Mouse (Mus musculus): ENCODE data around the gene Meis2. TPM values are rescaled to one million over a fixed set of nuclear protein-coding genes. Genes with fewer than 3 reads are reported as not detected.

Gene Meis2
- polyA plus RNA-seq, 1 experiment from 2014 or later: 1.6 TPM

DNA sequence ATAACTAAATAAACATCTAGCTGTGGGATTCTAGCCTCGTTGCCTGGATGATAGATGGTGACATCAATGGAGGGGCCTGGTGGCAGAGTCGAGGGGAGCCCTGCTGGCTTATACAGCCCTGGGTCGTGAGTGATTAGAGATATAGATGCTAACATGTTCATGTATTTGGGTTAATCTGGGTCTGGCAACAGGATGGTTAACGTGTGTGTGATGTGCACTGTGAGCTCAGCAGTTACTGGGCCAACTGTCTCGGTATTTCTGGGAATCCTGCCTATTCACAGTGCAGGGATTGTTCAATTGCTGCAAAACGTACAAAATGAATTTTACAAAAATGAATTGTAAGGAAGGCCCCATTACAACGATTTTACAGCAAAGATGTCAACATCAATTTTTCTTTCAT lies 20.6 kb downstream of the Meis2 start:
- Histone ChIP-seq H3K9me3 (replicated peaks; ENCODE audit: control insufficient read depth, low read length) (no peaks in the 10 kb centered on the region), H3K4me3 (ENCODE audit: low read depth, low read length) (no peak overlapping the region), H3K27me3 (ENCODE audit: control insufficient read depth, insufficient read depth, low read depth, low read length) (no peaks in the 10 kb centered on the region), H3K27ac (ENCODE audit: low read length) (no peak overlapping the region), H3K4me2 (ENCODE audit: low read depth, low read length) (no peak overlapping the region), H3K9ac (ENCODE audit: low read depth, low read length) (no peak overlapping the region), H3K36me3 (ENCODE audit: control insufficient read depth, insufficient read depth) (no peaks in the 10 kb centered on the region), H3K4me1 (ENCODE audit: control insufficient read depth, low read depth, low read length) (no peaks in the 10 kb centered on the region)
- 48% methylated on average over 7 of the region's 7 CpGs for WGBS (ENCODE audit: insufficient replicate concordance)
- ATAC-seq (ENCODE audit: low read depth): no peak

DNA sequence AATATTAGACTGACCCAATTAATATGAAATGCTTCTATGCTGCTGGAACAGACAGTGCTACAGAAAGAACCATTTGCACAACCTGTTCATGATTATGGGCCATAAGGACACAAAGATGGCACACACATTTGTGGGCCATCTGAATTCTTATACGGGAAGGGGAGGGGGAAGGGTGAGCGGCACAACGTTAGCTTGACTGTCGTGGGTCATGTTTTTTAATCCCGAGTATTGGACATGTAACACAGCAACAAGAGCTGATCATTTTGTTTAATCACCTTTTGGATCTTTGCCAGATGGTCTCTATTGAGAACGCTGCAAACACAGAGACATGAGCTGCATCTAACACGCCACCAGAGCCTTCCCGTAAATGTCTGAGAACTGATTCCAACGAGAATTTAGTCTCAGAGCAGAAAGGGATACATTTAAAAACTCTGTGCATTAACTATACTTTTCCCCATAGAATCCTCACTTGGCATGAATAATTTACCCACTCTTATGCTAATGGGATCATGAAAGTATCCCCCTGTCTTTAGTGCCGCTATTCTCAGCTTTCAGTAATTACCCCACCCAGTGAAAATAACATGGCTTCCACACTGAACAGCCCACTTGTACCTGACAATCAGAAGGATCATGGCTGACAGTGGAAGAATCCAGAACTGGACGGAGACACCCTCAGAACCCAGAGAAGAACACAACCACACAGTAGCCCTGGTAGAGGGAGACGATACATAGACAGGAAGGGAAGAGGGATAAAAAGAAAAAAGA lies 22.5 kb downstream of the Meis2 start:
- no peaks in the 10 kb centered on the region for H3K4me1 ChIP-seq (ENCODE audit: control insufficient read depth, low read depth, low read length)
- WGBS (ENCODE audit: insufficient replicate concordance): 74% methylated on average over 12 of the region's 12 CpGs

DNA sequence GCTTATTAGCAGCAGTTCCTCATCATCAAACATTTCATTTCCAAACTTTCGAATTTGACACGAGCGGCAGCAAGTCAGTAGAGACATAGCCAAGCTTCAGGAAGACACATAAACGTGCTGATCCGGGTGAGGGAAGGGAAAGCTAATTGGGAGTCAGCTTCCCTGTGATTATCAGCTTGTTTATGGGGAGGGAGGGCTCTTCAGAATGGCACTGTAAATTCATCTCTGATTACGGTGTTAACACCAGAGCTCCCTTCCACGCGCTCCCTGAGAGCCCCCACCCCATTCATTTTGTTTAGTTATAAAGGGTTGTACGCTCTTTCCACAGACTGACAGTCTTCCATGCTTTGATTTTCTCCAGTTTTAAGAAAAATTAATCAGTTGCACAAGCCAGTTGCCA lies 23.2 kb downstream of the Meis2 start:
- Histone ChIP-seq H3K9ac (ENCODE audit: low read depth, low read length) (no peak overlapping the region), H3K36me3 (ENCODE audit: control insufficient read depth, insufficient read depth) (no peaks in the 10 kb centered on the region), H3K27ac (ENCODE audit: low read length) (no peak overlapping the region), H3K9me3 (replicated peaks; ENCODE audit: control insufficient read depth, low read length) (no peaks in the 10 kb centered on the region), H3K4me3 (ENCODE audit: low read depth, low read length) (no peak overlapping the region), H3K4me1 (ENCODE audit: control insufficient read depth, low read depth, low read length) (no peaks in the 10 kb centered on the region), H3K4me2 (ENCODE audit: low read depth, low read length) (no peak overlapping the region), H3K27me3 (ENCODE audit: control insufficient read depth, insufficient read depth, low read depth, low read length) (no peaks in the 10 kb centered on the region)
- ATAC-seq (ENCODE audit: low read depth): no peak
- WGBS (ENCODE audit: insufficient replicate concordance): 70% methylated on average over 9 of the region's 9 CpGs

More for the DNA sequence above, 22.5 kb downstream of the Meis2 start:
- Histone ChIP-seq H3K9me3 (replicated peaks; ENCODE audit: control insufficient read depth, low read length) (no peaks in the 10 kb centered on the region), H3K27ac (ENCODE audit: low read length) (no peak overlapping the region), H3K36me3 (ENCODE audit: control insufficient read depth, insufficient read depth) (no peaks in the 10 kb centered on the region), H3K9ac (ENCODE audit: low read depth, low read length) (no peak overlapping the region), H3K4me2 (ENCODE audit: low read depth, low read length) (no peak overlapping the region), H3K27me3 (ENCODE audit: control insufficient read depth, insufficient read depth, low read depth, low read length) (no peaks in the 10 kb centered on the region), H3K4me3 (ENCODE audit: low read depth, low read length) (no peak overlapping the region)
- ATAC-seq (ENCODE audit: low read depth): no peak

DNA sequence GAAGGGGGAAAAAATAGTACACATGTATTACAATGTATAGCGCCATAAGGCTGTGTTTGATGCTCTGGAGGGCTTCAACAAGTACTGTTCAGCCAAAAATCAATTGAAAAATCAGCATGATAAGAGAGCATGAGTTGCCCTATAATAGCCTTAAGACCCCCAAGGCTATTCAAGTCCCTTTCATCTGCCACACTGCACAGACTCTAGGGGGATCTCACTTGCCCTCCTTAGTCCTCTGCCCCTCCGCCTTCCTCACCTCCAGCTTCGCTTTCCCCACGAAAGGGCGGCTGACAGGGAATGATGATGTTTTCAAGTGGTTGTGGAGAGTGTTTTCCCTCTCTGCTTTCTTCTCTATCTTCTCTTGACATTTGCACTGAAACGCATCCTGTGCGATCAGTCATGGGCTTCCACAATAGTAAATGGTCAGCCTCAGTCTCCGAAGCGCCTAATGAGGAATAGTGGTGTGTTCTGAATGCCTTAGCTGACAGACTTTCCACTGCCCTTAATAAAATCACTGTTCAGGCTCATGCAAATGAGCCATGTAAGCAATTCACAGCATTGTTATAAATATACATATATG lies 23.9 kb downstream of the Meis2 start:
- H3K36me3 ChIP-seq (ENCODE audit: control insufficient read depth, insufficient read depth): no peaks in the 10 kb centered on the region
- H3K9me3 ChIP-seq (replicated peaks; ENCODE audit: control insufficient read depth, low read length): no peaks in the 10 kb centered on the region
- no peak overlapping the region for H3K4me3 ChIP-seq (ENCODE audit: low read depth, low read length)
- H3K27me3 ChIP-seq (ENCODE audit: control insufficient read depth, insufficient read depth, low read depth, low read length): no peaks in the 10 kb centered on the region
- H3K27ac ChIP-seq (ENCODE audit: low read length): no peak overlapping the region
- WGBS (ENCODE audit: insufficient replicate concordance): 77% methylated on average over 9 of the region's 9 CpGs
- no peaks in the 10 kb centered on the region for H3K4me1 ChIP-seq (ENCODE audit: control insufficient read depth, low read depth, low read length)
- no peak overlapping the region for H3K4me2 ChIP-seq (ENCODE audit: low read depth, low read length)
- no peak for ATAC-seq (ENCODE audit: low read depth)
- H3K9ac ChIP-seq (ENCODE audit: low read depth, low read length): no peak overlapping the region

DNA sequence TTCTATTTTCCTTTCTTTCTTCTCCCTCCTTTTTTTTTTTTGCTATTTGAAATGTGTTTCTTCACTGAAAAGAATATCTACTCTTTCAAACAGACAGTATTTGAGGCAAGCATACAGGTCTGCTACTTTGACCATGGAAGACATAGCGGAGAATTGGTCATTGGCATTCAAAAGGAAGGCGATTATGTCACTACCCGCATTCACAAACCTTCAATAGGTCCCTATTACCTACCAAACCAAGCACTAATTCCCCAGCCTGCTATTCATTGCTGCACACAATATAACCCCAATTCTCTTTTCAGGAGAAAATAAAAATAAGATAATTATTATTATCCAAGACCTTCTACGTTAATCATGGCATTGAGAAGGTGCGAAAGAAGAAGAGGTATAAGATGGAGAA lies 30.3 kb downstream of the Meis2 start:
- Histone ChIP-seq H3K9ac (ENCODE audit: low read depth, low read length) (no peak overlapping the region), H3K4me1 (ENCODE audit: control insufficient read depth, low read depth, low read length) (no peaks in the 10 kb centered on the region), H3K36me3 (ENCODE audit: control insufficient read depth, insufficient read depth) (no peaks in the 10 kb centered on the region), H3K4me2 (ENCODE audit: low read depth, low read length) (no peak overlapping the region), H3K27me3 (ENCODE audit: control insufficient read depth, insufficient read depth, low read depth, low read length) (no peaks in the 10 kb centered on the region), H3K27ac (ENCODE audit: low read length) (no peak overlapping the region), H3K4me3 (ENCODE audit: low read depth, low read length) (no peak overlapping the region), H3K9me3 (replicated peaks; ENCODE audit: control insufficient read depth, low read length) (no peaks in the 10 kb centered on the region)
- 75% methylated on average over 5 of the region's 5 CpGs for WGBS (ENCODE audit: insufficient replicate concordance)
- ATAC-seq (ENCODE audit: low read depth): no peak

DNA sequence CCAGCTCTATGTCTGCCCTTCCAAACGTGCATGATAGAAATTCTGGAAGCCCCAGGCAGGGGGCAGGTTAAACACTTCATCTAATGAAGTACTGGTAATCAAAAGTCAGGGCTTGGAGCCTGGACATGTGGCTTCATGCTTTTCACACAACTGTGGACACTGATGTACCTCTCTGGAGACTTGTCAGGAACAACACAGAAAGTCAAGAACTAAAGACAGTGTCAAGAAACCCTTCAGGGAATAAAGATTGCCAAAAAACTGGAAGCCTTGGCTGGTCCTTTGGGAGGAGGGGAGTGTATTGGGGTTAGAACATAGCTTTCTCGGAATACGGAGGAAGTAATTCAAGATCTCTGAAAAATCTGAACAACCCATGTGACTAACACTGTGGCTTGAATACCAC lies 37.5 kb downstream of the Meis2 start:
- H3K27ac ChIP-seq (ENCODE audit: low read length): no peak overlapping the region
- no peak overlapping the region for H3K9ac ChIP-seq (ENCODE audit: low read depth, low read length)
- ATAC-seq (ENCODE audit: low read depth): no peak
- no peaks in the 10 kb centered on the region for H3K27me3 ChIP-seq (ENCODE audit: control insufficient read depth, insufficient read depth, low read depth, low read length)
- H3K9me3 ChIP-seq (replicated peaks; ENCODE audit: control insufficient read depth, low read length): no peaks in the 10 kb centered on the region
- 45% methylated on average over 3 of the region's 3 CpGs for WGBS (ENCODE audit: insufficient replicate concordance)
- no peaks in the 10 kb centered on the region for H3K4me1 ChIP-seq (ENCODE audit: control insufficient read depth, low read depth, low read length)
- H3K4me2 ChIP-seq (ENCODE audit: low read depth, low read length): no peak overlapping the region
- H3K4me3 ChIP-seq (ENCODE audit: low read depth, low read length): no peak overlapping the region
- no peaks in the 10 kb centered on the region for H3K36me3 ChIP-seq (ENCODE audit: control insufficient read depth, insufficient read depth)

DNA sequence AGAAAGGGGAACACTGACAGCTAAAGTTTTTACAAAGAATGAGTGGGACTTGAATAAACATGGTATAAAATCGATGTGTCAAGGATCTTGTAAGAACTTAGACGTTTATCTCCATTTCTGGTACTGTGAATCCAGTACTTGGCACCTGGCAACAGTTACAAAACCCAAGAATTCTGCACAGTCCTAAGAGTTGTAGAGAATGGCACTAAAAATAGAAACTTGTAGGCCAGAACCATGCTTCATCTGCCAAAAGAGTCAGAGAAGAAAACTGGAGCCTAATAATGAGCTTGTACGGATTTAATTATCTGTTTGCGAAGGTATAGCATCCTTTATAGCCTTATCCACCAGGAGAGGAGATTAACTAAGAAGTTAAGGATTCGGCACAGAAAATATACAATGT lies 42.8 kb downstream of the Meis2 start:
- Histone ChIP-seq H3K4me2 (ENCODE audit: low read depth, low read length) (no peak overlapping the region), H3K27me3 (ENCODE audit: control insufficient read depth, insufficient read depth, low read depth, low read length) (no peaks in the 10 kb centered on the region), H3K4me3 (ENCODE audit: low read depth, low read length) (no peak overlapping the region), H3K4me1 (ENCODE audit: control insufficient read depth, low read depth, low read length) (no peaks in the 10 kb centered on the region; the same call in 1 of the 2 replicates), H3K9ac (ENCODE audit: low read depth, low read length) (no peak overlapping the region), H3K36me3 (ENCODE audit: control insufficient read depth, insufficient read depth) (no peaks in the 10 kb centered on the region), H3K9me3 (replicated peaks; ENCODE audit: control insufficient read depth, low read length) (no peaks in the 10 kb centered on the region), H3K27ac (ENCODE audit: low read length) (no peak overlapping the region)
- no peak for ATAC-seq (ENCODE audit: low read depth)
- WGBS (ENCODE audit: insufficient replicate concordance): 71% methylated on average over 5 of the region's 5 CpGs

DNA sequence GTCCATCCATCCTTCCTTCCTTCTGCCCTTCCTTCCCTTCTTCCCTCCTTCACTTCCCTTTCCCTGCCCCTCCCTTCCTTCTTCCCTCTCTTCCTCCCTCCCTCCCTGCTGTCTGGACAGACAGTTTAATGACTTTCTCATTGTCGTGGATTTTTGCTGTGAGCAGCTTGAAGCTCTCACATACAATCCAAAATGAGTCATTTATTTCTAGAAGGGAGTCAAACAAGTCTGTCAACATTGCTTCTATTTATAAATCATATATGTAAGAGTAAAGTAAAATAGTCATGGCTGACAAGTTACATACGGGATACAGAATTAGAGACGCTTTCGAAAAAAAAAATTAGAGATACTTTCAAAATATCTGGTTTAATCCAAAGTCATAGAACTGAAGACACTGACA lies 43.7 kb downstream of the Meis2 start:
- H3K27ac ChIP-seq (ENCODE audit: low read length): no peak overlapping the region
- no peak overlapping the region for H3K4me3 ChIP-seq (ENCODE audit: low read depth, low read length)
- no peaks in the 10 kb centered on the region; the same call in 1 of the 2 replicates for H3K4me1 ChIP-seq (ENCODE audit: control insufficient read depth, low read depth, low read length)
- no peaks in the 10 kb centered on the region for H3K9me3 ChIP-seq (replicated peaks; ENCODE audit: control insufficient read depth, low read length)
- no peak for ATAC-seq (ENCODE audit: low read depth)
- H3K4me2 ChIP-seq (ENCODE audit: low read depth, low read length): no peak overlapping the region
- H3K9ac ChIP-seq (ENCODE audit: low read depth, low read length): no peak overlapping the region
- H3K27me3 ChIP-seq (ENCODE audit: control insufficient read depth, insufficient read depth, low read depth, low read length): no peaks in the 10 kb centered on the region
- no peaks in the 10 kb centered on the region for H3K36me3 ChIP-seq (ENCODE audit: control insufficient read depth, insufficient read depth)
- WGBS (ENCODE audit: insufficient replicate concordance): 68% methylated on average over 4 of the region's 4 CpGs

DNA sequence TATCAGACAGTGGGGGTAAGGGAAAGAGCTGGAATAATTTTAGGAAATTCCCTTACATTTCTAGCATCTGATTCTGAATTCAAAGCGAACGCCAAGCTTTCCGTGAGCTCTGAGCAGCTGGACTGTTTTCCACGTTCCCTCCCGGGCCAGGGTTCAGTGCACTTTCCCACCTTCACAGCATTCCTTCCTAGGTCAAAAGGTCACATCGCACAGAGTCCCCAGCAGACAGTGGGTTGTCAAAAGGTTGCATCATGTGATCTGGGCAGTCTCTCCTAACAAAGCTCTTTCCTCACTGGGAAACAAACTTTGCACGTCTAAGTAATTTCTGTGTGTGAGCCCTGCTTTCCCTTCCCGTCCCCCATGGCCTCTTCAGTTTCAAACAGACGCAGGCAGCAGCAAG lies 44.6 kb downstream of the Meis2 start:
- Histone ChIP-seq H3K36me3 (ENCODE audit: control insufficient read depth, insufficient read depth) (no peaks in the 10 kb centered on the region), H3K9ac (ENCODE audit: low read depth, low read length) (no peak overlapping the region), H3K9me3 (replicated peaks; ENCODE audit: control insufficient read depth, low read length) (no peaks in the 10 kb centered on the region), H3K4me3 (ENCODE audit: low read depth, low read length) (peak overlapping the region; percentile 8; the same call in 1 of the 2 replicates), H3K4me2 (ENCODE audit: low read depth, low read length) (peak overlapping the region; percentile 10), H3K27me3 (ENCODE audit: control insufficient read depth, insufficient read depth, low read depth, low read length) (no peaks in the 10 kb centered on the region), H3K27ac (ENCODE audit: low read length) (peak overlapping the region; percentile 48), H3K4me1 (ENCODE audit: control insufficient read depth, low read depth, low read length) (no peaks in the 10 kb centered on the region; the same call in 1 of the 2 replicates)
- 30% methylated on average over 9 of the region's 9 CpGs for WGBS (ENCODE audit: insufficient replicate concordance)
- ATAC-seq (ENCODE audit: low read depth): peak; percentile 87

Data from liver, embryonic 16.5 days (tissue).